Mouse (Mus musculus): ENCODE data around the gene Shisa7.

- TF ChIP-seq POLR2A (IDR thresholded peaks at IDR 0.05; ENCODE audit: control insufficient read depth, extremely low read depth, insufficient read depth, low read length, poor library complexity) (peak; percentile 88), CTCF (IDR thresholded peaks at IDR 0.05; ENCODE audit: borderline replicate concordance, control insufficient read depth, extremely low read depth, insufficient read depth, low read length, poor library complexity) (0 out of 2 replicates have a peak, but pooled peaks have one; percentile 39)
Observed at GRCm38 (mm10) chr7:4865579-4866493, 21.3 kb upstream of the Shisa7 start.
